Mouse (Mus musculus) left cerebral cortex, postnatal 14 days (tissue): Measurements from ENCODE around the gene Snca. TPM values are rescaled to one million over a fixed set of nuclear protein-coding genes. Genes with fewer than 3 reads are reported as not detected.
"Not testable (repeated sequence)": the region's sequence is repeated elsewhere in the genome, so short reads cannot be mapped to it uniquely, and the experiment has no call there.

Source experiments
- DNase-seq, 2 experiments: peaks; one replicate each; pipeline ENCODE4 v3.0.0; 2021 to 2022; ENCODE audit warnings: low spot score in 2 of 2, mixed read lengths in 1 of 2
- intact Hi-C: fragments of 180-260 bp; cut with DNase I; formaldehyde crosslinking; loops from one replicate; pipeline ENCODE4 v1.15.1; 2025
- total RNA-seq, 2 experiments: library from RNA; stranded (reverse); gene quantifications; 2 replicates each; pipeline ENCODE4 v1.2.3; 2021

The Snca gene
- total RNA-seq, 2 experiments from 2014 or later, result 547 to 581 TPM

DNA sequence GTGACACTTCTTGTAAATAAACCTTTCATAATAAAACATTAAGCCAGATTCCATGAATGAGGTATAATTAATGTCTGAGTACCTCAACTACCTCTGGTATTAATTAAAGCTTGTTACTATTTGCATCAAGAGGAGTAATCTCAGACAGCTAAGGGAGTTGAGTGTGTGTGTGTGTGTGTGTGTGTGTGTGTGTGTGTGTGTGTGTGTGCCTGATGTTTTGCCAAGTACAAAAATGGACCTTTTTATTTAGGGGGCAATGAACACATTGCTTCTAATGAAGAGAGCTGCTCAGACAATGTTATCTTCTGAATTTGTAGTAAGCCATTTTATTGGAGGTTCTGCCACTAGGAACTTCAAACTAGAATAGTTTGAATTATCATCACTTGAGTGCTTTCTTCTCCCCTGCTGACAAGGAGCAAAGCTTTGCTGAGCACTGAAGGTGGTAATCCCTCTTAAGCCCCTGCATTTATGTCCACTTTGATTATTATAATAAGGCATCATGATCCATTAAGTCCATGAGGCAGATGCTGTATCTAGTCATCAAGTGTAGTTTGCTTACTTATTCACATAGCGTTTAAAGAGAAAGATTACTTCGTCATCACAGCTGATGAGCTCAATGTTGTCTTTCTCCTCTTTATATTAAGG, 88.1 kb downstream of the Snca start:
- no peak for DNase-seq
- intact Hi-C loops, result no loop called here

DNA sequence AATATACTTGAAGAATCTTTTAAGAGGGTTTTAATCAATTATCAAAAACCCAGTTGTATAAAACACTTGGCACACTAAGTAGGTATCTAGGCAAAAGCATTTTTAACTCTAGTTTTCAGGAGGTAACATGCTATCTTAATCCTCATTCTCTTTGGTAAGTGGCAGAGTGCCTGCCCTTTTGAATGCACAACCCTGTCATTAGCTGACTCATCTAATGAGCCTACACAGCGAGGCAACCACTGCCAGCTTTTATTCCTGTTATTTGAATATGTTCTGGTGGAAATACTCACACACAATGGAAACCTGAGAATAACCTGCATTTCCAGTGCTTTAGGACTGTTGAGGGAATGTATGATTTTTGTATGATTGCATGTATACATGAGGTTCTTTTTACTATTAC, 89.9 kb downstream of the Snca start:
- DNase-seq, result no peak
- intact Hi-C loops, result no loop called here

DNA sequence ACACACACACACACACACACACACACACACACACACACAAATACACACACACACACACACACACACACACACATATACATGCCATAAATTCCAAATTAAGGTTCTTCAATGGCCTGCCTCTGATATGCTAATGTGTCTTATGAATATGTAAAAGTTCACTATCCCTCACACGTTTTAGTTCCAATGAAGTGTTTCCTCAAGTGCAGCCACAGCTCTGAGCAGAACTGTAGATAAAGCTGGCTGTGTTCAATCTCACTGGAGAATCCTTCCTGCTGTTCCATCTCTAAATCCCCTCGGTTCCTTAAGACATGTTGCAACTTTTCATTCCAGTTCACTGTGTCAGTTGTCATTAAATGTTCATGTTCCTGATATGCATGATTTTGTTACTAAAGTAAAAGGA, 98.5 kb downstream of the Snca start:
- intact Hi-C loops, result no loop called here
- DNase-seq, result no peak

DNA sequence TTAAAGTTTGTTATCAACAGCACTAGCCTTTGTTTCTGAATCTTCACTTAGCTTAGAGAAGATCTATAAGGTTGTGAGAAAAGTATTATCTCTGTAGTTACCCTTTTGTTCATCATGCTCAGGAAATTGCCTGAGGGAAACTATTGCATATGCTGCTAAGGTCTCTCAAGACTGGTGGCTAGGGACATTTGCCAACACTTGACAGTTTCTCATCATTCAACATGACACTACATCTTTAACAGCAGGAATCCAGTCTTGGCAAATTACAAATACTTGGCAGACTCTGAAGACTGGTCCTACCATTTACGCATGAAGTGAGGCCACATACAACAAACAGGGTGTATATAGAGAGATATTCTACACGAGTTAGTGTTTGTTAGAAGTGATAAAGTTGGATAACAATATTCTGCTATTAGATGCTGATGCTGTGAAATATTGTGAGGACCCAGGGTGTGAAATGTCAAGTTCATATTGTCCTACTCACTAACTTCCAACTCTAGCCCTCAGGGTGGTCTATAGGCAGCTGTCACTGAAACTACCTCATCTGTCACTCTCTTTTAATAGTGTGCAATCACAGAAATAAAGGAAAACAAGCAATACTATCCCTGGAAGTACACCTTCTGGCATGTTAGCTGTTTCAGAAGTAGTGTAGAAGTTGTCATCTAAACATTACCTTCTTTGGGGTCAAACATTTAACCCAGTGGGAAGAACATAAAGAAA, 105.4 kb downstream of the Snca start:
- no peak for DNase-seq
- intact Hi-C loops, result no loop called here

DNA sequence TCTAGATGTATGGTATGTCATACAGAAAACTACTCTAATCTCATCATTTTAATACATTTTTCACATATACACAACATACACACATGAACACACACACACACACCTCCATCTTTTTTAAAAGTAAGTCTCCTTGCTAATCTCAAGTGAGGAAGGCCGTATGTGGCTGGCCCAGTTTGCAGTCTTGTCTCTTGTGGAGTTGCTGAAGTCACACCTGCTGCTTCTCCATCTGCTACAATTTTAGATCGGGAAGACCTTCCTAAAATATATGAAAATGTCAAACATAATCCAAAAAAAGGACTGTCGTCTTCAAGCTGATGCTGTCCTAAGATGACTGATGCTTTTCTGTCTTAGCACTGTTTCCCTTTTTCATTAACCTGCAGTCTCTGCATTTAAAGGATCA, 112.1 kb downstream of the Snca start:
- intact Hi-C loops, result no loop called here
- peak; percentile 50 to 71 for DNase-seq

DNA sequence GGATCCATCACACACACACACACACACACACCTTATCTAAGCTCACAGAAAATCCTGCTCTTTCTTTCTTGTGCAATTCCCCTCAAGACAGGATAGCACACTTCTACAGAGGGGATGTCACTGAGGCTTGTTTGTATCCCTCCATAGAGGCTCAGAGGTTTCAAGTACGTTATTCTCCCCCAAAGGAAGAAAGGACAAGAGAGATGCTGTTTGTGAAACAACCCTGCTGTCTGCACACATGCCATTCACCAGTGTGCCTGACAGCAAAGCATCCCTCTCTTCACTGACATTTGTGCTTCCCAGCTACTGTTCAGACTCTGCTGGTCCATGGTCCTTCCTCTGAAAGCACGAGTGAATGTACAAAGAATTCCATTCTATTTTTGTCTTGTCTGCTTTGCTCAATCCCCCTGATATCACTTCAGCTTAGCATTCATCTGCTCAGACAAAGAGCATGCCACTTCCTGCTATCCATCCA, 119.6 kb downstream of the Snca start:
- no peak for DNase-seq
- intact Hi-C loops, result no loop called here

DNA sequence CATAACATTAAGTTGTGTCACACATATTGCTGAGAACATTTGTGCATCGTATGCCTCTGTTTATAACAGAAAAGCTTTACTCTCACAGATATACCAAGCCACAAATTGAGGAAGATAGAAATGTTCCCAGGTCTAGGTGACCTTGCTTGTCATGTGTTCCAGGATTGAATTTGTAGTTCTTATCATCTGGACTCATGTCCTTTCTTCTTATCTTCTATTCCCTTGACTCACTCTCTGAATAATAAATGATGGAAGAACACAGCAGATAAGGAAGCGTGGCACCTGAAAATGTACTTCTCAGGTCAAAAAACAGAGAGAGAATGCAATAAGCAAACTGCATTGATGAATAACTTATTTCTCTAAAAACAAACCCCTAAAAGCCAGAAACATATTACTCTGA, 131.6 kb downstream of the Snca start:
- intact Hi-C loops, result no loop called here

DNA sequence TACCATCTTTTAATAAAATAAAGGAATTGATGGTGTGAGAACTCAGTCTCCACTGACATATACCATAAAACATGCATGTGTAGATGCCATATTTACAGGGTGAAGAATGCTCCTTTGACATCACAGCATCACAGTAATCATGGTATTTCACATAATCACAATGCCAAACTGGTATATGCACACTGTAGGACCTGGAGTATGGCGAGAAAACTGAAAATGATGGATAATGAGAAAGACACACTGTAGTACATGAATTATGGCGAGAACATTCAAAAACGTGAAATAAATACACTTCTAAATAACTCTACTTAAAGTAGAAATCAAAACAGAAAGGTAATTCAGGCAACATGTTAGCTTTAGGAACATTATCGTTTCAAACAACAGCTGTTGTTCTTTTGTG, 142.6 kb downstream of the Snca start:
- intact Hi-C loops, DNase-seq: not testable (repeated sequence)

More for the DNA sequence above, 131.6 kb downstream of the Snca start:
- DNase-seq, result no peak

DNA sequence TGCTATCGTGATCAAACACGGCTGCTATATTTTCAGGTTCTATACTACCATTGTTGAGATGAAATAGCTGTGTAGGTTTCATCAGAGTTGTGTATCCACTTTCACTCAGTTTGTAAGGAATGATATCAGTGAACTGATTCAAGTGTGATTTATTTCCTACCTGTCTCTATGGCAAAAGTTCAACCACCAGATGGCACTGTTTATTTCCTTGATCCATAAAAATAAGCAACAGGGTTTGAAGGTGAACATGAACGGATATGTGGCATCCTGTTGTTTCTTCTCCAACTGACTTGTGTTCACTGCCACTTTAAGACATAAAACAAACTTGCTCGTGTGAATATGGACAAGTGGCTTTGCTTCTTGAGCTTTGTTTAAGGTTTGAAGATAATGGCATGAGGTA, 147.4 kb downstream of the Snca start:
- intact Hi-C loops, result loop anchor here (2.0 to 5.0 kb wide), 2 partner anchors 199 to 250 kb away; no protein-coding TSS in a partner anchor
- peak; percentile 36 to 58 for DNase-seq

Other genes with a start within 250 kb of the Snca start
- gene Mmrn1, start 95.1 kb upstream of the Snca start, total RNA-seq, result under 1 TPM; 0.35 to 0.49 TPM